Mouse (Mus musculus): Measurements from ENCODE around the gene Tnfaip2. TPM values are rescaled to one million over a fixed set of nuclear protein-coding genes. Genes with fewer than 3 reads are reported as not detected.

The Tnfaip2 gene
- polyA plus RNA-seq, 1 experiment from 2014 or later: 11.2 TPM

DNA sequence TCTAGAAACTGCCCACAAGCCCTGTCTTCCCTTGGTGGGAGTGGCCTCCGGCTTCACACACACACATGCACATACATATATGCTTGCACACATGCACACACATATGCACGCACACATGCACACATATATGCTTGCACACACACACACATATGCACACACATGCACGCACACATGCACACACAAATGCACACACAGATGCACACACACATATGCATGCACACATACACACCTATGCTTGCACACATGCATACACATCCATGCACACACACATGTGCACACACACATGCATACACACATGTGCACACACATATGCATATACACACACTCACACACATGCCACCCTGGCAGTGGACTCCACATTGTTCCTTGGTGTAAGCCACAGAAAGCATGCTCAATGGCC is 32.1 kb downstream of the Tnfaip2 start:
- ATAC-seq (replicated peaks; ENCODE audit: insufficient number of reproducible peaks, low FRiP score, low TSS enrichment): no peak
- Histone ChIP-seq H3K4me3 (ENCODE audit: low read depth, low read length) (no peak overlapping the region), H3K9ac (ENCODE audit: low read depth, low read length) (no peak overlapping the region), H3K27ac (ENCODE audit: low read depth, low read length) (no peak overlapping the region), H3K9me3 (replicated peaks; ENCODE audit: control insufficient read depth, low read length) (no peaks in the 10 kb centered on the region), H3K4me1 (ENCODE audit: control insufficient read depth, insufficient read depth, low read length) (no peaks in the 10 kb centered on the region), H3K27me3 (ENCODE audit: control insufficient read depth, insufficient read depth, low read length) (no peaks in the 10 kb centered on the region), H3K36me3 (ENCODE audit: control insufficient read depth, insufficient read depth, low read length) (no peaks in the 10 kb centered on the region), H3K4me2 (no peak overlapping the region)
- WGBS (ENCODE audit: insufficient replicate concordance): 80% methylated on average over 3 of the region's 3 CpGs

DNA sequence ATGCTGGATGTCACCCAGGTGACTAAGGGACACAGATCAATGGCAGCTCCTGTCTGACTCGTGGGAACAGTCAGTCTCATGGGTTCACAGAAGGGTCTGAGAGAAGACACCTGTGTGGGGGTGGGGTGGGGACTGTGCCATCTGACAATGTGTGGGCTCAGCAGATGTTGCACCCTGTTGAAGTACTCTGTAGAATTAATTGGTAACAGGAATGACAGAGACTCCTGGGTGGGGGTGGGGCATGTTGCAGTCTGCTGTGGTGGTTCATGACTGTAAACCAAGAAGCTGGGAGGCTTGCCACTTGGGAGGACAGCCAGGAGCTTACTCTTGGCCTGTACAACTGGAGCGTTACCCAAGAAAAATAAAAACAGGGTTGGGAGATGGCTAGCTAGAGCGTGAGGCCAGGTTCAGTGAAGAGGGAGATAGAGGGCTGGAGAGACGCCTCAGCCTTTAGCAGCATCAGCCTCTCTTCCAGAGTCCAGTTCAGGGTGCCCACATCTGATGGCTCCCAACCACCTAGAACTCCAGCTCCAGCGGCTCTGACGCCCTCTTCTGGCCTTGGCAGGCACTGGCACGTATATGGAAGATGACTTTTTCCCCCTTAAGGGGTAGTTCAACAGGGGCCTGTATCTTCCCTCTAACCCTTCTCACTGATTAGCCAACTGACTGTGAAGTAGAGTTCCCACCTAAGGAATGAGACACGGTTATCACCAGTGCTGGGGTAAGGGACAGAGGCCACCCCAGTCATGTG is 32.8 kb downstream of the Tnfaip2 start:
- H3K4me2 ChIP-seq: no peak overlapping the region
- 50% methylated on average over 8 of the region's 8 CpGs for WGBS (ENCODE audit: insufficient replicate concordance)
- no peak overlapping the region for H3K4me3 ChIP-seq (ENCODE audit: low read depth, low read length)
- no peaks in the 10 kb centered on the region for H3K36me3 ChIP-seq (ENCODE audit: control insufficient read depth, insufficient read depth, low read length)
- H3K9me3 ChIP-seq (replicated peaks; ENCODE audit: control insufficient read depth, low read length): no peaks in the 10 kb centered on the region
- no peak overlapping the region for H3K27ac ChIP-seq (ENCODE audit: low read depth, low read length)
- no peaks in the 10 kb centered on the region for H3K27me3 ChIP-seq (ENCODE audit: control insufficient read depth, insufficient read depth, low read length)
- H3K4me1 ChIP-seq (ENCODE audit: control insufficient read depth, insufficient read depth, low read length): no peaks in the 10 kb centered on the region
- no peak overlapping the region for H3K9ac ChIP-seq (ENCODE audit: low read depth, low read length)
- ATAC-seq (replicated peaks; ENCODE audit: insufficient number of reproducible peaks, low FRiP score, low TSS enrichment): no peak

DNA sequence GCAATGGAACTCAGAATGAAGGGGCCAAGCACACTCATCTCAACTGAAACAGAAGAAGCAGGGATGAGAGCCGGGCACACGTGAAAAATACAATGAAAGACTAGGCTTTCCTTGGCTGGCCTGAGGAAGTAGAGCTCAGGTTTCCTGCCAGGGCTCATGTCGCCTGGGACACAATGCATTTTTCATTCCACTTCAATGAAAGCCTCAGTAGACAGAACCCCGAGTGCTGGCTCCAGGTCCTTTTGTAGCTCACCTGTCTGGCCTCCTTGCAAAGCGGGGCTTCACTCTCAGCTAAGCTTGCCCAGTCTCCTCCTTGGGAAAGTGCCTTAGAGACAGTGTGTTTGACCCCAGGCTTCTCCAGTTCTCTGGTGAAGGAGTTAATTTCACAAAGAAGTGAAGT is 36.7 kb downstream of the Tnfaip2 start:
- Histone ChIP-seq H3K4me2 (no peak overlapping the region), H3K4me3 (ENCODE audit: low read depth, low read length) (no peak overlapping the region), H3K4me1 (ENCODE audit: control insufficient read depth, insufficient read depth, low read length) (no peaks in the 10 kb centered on the region), H3K9ac (ENCODE audit: low read depth, low read length) (no peak overlapping the region), H3K9me3 (replicated peaks; ENCODE audit: control insufficient read depth, low read length) (no peaks in the 10 kb centered on the region), H3K27ac (ENCODE audit: low read depth, low read length) (no peak overlapping the region), H3K27me3 (ENCODE audit: control insufficient read depth, insufficient read depth, low read length) (peaks cover 5% of the 10 kb centered on the region; the same call in 1 of the 2 replicates), H3K36me3 (ENCODE audit: control insufficient read depth, insufficient read depth, low read length) (no peaks in the 10 kb centered on the region)
- no peak for ATAC-seq (replicated peaks; ENCODE audit: insufficient number of reproducible peaks, low FRiP score, low TSS enrichment)
- WGBS (ENCODE audit: insufficient replicate concordance): 59% methylated on average over 5 of the region's 5 CpGs

DNA sequence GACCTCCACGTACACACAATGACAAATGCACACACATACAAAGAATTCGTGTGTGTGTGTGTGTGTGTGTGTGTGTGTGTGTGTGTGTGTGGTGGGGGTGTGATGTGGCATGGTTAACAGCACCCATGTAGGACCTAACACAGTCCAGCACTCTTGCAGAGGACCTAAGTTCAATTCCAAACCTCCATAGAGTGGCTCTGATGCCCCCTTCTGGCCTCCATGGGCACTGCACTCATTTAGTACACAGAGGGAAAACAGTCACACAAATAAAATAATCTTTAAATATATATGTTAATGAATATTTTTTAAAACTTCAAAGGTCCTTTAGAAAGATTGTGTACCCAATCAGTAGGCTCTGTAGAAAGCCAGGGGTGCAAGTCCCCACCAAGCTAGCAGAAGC is 37.6 kb downstream of the Tnfaip2 start:
- Histone ChIP-seq H3K27ac (ENCODE audit: low read depth, low read length) (no peak overlapping the region), H3K36me3 (ENCODE audit: control insufficient read depth, insufficient read depth, low read length) (no peaks in the 10 kb centered on the region), H3K4me2 (no peak overlapping the region), H3K4me1 (ENCODE audit: control insufficient read depth, insufficient read depth, low read length) (no peaks in the 10 kb centered on the region), H3K4me3 (ENCODE audit: low read depth, low read length) (no peak overlapping the region), H3K9me3 (replicated peaks; ENCODE audit: control insufficient read depth, low read length) (no peaks in the 10 kb centered on the region), H3K9ac (ENCODE audit: low read depth, low read length) (no peak overlapping the region), H3K27me3 (ENCODE audit: control insufficient read depth, insufficient read depth, low read length) (peaks cover 15% of the 10 kb centered on the region)
- 56% methylated on average over 2 of the region's 2 CpGs for WGBS (ENCODE audit: insufficient replicate concordance)
- ATAC-seq (replicated peaks; ENCODE audit: insufficient number of reproducible peaks, low FRiP score, low TSS enrichment): no peak

DNA sequence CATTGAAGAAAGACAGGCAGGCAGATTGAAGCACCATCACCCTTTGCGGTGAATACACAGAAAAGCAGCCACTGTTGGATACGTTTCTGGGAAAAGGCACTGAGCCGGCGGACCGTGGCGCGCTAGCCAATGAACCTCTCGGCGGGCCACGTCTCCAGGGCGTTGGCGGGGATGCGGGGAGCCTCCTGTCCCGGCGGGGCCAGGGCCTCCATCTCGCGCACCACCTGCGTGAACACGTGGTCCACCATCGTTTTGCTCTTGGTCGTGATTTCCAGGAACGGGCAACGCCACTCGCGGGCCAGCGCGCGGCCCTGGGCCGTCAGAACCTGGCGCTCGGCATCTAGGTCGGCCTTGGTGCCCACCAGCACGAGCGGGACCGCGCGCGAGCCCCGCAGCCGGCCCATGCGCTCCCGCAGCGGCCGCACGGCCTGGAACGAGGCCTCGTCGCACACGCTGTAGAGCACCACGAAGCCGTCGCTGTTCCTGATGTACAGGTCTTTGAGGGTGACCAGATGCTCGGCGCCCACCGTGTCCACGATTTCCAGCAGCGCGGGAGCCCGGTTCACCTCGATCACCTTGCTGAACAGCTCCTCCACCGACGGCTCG is 42.9 kb downstream of the Tnfaip2 start:
- peaks cover 56% of the 10 kb centered on the region for H3K27me3 ChIP-seq (ENCODE audit: control insufficient read depth, insufficient read depth, low read length)
- H3K4me1 ChIP-seq (ENCODE audit: control insufficient read depth, insufficient read depth, low read length): peaks cover 6% of the 10 kb centered on the region; the same call in 1 of the 2 replicates
- peak overlapping the region; percentile 59 for H3K4me3 ChIP-seq (ENCODE audit: low read depth, low read length)
- no peak for ATAC-seq (replicated peaks; ENCODE audit: insufficient number of reproducible peaks, low FRiP score, low TSS enrichment)
- H3K9ac ChIP-seq (ENCODE audit: low read depth, low read length): peak overlapping the region; percentile 60
- H3K9me3 ChIP-seq (replicated peaks; ENCODE audit: control insufficient read depth, low read length): no peaks in the 10 kb centered on the region
- no peak overlapping the region for H3K27ac ChIP-seq (ENCODE audit: low read depth, low read length)
- H3K36me3 ChIP-seq (ENCODE audit: control insufficient read depth, insufficient read depth, low read length): no peaks in the 10 kb centered on the region
- under 1% methylated on average over 63 of the region's 63 CpGs for WGBS (ENCODE audit: insufficient replicate concordance)
- peak overlapping the region; percentile 89 for H3K4me2 ChIP-seq

DNA sequence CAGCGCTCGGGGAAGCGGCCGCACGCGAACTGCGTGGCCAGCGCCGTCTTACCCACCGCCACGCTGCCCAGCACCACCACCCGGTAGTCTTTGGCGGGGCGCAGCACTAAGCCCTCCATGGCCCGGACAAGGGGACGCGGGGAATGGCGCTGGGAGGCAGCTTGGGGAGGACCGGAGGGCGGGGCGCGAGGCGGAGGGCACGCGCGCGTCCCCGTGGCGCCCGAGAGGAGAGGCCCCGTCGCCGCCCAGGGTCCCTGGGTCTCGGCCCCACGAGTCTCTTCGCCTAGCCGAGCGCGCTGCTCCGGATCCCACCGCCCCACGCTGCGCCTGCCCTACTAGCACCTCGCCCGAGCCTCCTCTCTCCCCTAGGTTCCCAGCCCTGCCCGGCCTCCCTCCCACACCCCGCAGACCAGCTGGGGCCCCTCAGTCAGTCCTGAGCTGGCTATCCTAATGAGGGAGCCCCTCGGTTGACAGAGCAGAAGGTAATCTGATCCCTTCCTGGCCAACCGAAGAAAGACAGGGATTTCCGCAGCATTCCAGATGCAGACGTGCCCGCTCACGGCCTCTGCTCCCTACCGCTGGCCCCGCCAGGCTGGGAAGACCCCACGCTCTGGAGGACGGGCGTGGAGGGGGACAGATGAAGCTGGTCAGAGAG is 43.5 kb downstream of the Tnfaip2 start, which contains the start of gene Gm266:
Gm266 (minus strand) TSS at position 172 of the 655 bp plus-strand sequence.
- H3K4me2 ChIP-seq: peak within 1 kb of the TSS; percentile 89
- H3K4me1 ChIP-seq (ENCODE audit: control insufficient read depth, insufficient read depth, low read length): peaks cover 6% of the 10 kb centered on the region; the same call in 1 of the 2 replicates
- H3K27ac ChIP-seq (ENCODE audit: low read depth, low read length): no peak within 1 kb of the TSS

DNA sequence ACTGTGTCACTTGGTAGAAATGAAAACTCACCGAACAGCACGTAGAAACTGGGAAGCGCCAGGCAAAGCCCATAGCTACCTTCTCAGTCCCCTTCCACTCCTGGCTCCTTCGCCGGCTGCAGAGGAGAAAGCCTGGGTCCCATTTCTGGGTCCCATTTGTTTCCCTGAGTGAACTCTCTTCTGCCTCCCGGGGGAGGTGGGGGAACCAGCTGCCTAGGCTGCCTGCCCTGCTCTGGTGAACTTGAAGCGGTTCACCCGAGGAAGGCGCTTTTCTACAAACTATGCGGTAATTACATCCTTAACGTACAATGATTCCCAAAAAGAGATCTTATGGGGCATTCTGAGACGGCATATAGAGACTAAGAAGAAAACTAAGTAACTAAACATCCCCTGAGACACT is 44.2 kb downstream of the Tnfaip2 start:
- Histone ChIP-seq H3K27ac (ENCODE audit: low read depth, low read length) (no peak overlapping the region), H3K9ac (ENCODE audit: low read depth, low read length) (no peak overlapping the region)

More for the DNA sequence above, 43.5 kb downstream of the Tnfaip2 start, which contains the start of gene Gm266:
- Histone ChIP-seq H3K27me3 (ENCODE audit: control insufficient read depth, insufficient read depth, low read length) (peaks cover 58% of the 10 kb centered on the region), H3K4me3 (ENCODE audit: low read depth, low read length) (peak within 1 kb of the TSS; percentile 59), H3K9ac (ENCODE audit: low read depth, low read length) (peak within 1 kb of the TSS; percentile 60), H3K36me3 (ENCODE audit: control insufficient read depth, insufficient read depth, low read length) (no peaks in the 10 kb centered on the region), H3K9me3 (replicated peaks; ENCODE audit: control insufficient read depth, low read length) (no peaks in the 10 kb centered on the region)
- WGBS (ENCODE audit: insufficient replicate concordance): under 1% methylated on average over 54 of the region's 58 CpGs
- peak; percentile 65; the same call in 1 of the 2 replicates for ATAC-seq (replicated peaks; ENCODE audit: insufficient number of reproducible peaks, low FRiP score, low TSS enrichment)

DNA sequence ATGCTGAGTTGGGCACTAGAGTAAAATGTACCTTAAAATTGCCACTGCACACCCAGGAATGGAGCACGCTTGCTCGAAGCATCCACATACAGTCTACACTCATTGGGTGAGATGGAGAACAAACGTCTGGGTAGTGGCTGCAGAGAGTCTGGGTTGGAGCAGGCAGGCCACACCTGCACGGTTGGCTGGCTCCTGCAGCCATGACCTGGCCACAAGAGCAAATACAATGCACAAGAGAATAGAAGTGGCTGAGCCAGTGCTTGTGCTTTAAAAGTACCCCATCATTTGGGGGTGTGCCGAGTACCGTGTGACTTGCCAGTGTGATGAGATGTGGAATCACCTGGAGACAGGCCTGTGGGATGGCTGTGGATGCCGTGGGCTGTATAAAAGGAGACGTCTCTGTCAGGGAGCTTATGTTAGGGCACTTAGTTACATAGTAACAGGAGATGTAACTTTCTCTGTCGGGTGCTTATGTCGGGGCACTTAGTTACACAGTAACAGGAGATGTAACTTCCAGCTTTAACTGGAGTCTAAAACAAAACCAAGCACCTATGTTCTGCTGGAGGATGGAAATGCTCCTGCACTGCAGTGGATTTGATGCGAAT is 47.1 kb downstream of the Tnfaip2 start:
- peaks cover 6% of the 10 kb centered on the region; the same call in 1 of the 2 replicates for H3K4me1 ChIP-seq (ENCODE audit: control insufficient read depth, insufficient read depth, low read length)
- no peak overlapping the region for H3K4me2 ChIP-seq
- H3K9ac ChIP-seq (ENCODE audit: low read depth, low read length): no peak overlapping the region
- no peaks in the 10 kb centered on the region for H3K36me3 ChIP-seq (ENCODE audit: control insufficient read depth, insufficient read depth, low read length)
- no peak overlapping the region for H3K27ac ChIP-seq (ENCODE audit: low read depth, low read length)
- ATAC-seq (replicated peaks; ENCODE audit: insufficient number of reproducible peaks, low FRiP score, low TSS enrichment): no peak
- H3K27me3 ChIP-seq (ENCODE audit: control insufficient read depth, insufficient read depth, low read length): peaks cover 49% of the 10 kb centered on the region
- no peak overlapping the region for H3K4me3 ChIP-seq (ENCODE audit: low read depth, low read length)
- 76% methylated on average over 11 of the region's 11 CpGs for WGBS (ENCODE audit: insufficient replicate concordance)
- no peaks in the 10 kb centered on the region for H3K9me3 ChIP-seq (replicated peaks; ENCODE audit: control insufficient read depth, low read length)

More for the DNA sequence above, 44.2 kb downstream of the Tnfaip2 start:
- no peak for ATAC-seq (replicated peaks; ENCODE audit: insufficient number of reproducible peaks, low FRiP score, low TSS enrichment)
- H3K36me3 ChIP-seq (ENCODE audit: control insufficient read depth, insufficient read depth, low read length): no peaks in the 10 kb centered on the region
- H3K27me3 ChIP-seq (ENCODE audit: control insufficient read depth, insufficient read depth, low read length): peaks cover 58% of the 10 kb centered on the region
- WGBS (ENCODE audit: insufficient replicate concordance): 7% methylated on average over 12 of the region's 12 CpGs
- no peaks in the 10 kb centered on the region for H3K9me3 ChIP-seq (replicated peaks; ENCODE audit: control insufficient read depth, low read length)
- peak overlapping the region; percentile 89 for H3K4me2 ChIP-seq
- peaks cover 6% of the 10 kb centered on the region; the same call in 1 of the 2 replicates for H3K4me1 ChIP-seq (ENCODE audit: control insufficient read depth, insufficient read depth, low read length)
- peak overlapping the region; percentile 59 for H3K4me3 ChIP-seq (ENCODE audit: low read depth, low read length)
